13 mouse cellular contexts compared by ENCODE assay signal in the genomic region with DNA sequence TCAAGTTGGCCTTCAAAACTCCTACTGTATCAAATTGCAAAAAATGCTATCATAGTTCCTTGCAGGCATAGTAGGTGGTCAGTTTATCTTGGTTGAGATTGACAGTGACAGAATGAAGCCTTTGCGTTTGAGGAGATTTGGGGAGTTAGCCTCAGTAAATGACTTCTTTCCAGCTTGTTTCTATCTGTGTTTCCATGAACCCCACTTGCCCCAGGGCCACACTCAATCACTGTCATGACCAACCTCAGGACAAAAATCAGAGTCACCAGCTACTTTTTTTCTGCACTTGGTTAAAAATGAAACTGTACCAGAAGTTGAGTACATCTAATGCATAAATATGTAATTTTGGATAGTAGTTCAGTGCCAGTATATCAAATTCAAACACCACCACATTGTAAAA.
"Had no signal": no experiment of that assay in that cellular context is flagged by ENCODE, and none has a peak within 500 bp of the region (broad histone marks: within the 10 kb centered on the region; RNA-seq: fewer than 3 reads in every experiment).

No protein-coding gene starts in this region.

- DNase-seq: gastrocnemius, adult 2 months; gastrocnemius, postnatal 10 days; gastrocnemius, postnatal 25 days; heart, adult 18-20 months; heart, postnatal 10 days; heart, postnatal 4 days; kidney, adult 18-20 months; kidney, adult 8-10 months; kidney, postnatal 14 days; kidney, postnatal 36 days; layer of hippocampus, adult 9-11 months; layer of hippocampus, postnatal 36 days; left cerebral cortex, postnatal 4 days had no signal
